Mouse (Mus musculus): ENCODE data around the gene Gm7102.

DNA sequence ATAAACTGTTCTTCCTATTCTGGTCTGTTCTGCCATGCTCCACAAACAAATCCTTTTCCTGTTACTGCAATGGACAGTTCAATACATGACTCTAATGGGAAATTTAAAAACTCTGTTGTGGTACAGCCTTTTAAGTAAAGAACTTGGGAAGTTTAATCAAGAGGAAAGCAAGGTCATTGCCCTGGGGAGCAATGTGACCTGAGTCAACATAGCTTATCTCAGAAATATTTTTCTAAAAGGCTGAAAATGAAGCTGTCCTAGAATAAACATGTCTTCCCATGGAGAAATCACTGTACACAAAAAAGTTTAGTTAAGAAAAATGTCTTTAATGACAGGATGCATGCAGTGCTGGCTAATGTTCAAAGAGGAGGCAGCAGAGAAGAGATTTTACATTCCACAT, 37.5 kb downstream of the Gm7102 start:
- no peak for TF ChIP-seq CTCF (IDR thresholded peaks at IDR 0.05; ENCODE audit: low read depth)
- TF ChIP-seq EP300 (IDR thresholded peaks at IDR 0.05; ENCODE audit: low read depth) = no peak

Data from liver, postnatal 0 days (tissue).